Mouse (Mus musculus): ENCODE results near the gene Gm10837.

The Gm10837 gene

DNA sequence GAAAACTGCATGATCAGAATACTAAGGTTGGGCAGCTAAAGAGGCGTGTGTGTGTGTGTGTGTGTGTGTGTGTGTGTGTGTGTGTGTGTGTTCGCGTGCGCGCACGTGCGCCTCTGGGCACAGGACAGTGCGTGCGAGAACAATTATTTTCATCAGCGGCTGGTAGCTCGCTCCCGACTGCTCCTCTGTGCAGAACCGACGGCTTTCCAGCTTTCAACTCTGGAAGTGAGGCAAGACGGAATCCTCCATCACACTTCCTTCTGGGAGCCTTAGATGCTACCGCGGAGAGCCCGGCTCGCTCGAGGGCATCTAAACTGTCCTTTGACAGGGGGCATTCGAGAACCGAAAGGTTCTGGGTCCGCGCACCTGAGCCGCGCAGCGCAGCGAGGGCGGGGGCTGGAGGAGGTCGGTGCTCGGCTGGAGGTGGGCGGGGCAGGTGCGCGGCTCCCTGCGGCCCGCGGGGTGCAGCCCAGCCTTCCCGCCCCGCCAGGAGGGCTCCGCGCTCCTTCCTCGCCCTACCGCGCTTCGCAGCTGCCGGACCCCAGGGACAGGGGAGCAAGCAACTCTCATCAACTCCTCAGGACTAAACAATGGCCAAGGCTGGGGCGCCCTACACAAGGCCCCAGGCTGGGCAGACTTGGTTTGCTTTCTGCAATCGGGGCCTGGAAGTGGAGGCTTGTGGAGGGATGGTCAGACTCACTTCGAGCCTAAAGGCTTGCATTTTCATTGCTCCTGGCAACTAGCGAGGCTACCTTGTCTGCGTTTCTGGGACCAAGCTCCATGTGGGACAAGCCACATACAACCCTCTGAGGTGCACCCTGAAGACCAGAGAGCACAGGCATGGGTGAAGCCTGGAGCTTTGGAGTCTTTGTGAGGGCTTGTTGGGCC is at the start of gene Gm10837:
Gene Gm10837 (plus strand): TSS at position 146 of the 888 bp plus-strand sequence.
- no peak for TF ChIP-seq GATA4 (IDR thresholded peaks at IDR 0.05; ENCODE audit: insufficient replicate concordance, low read length)

DNA sequence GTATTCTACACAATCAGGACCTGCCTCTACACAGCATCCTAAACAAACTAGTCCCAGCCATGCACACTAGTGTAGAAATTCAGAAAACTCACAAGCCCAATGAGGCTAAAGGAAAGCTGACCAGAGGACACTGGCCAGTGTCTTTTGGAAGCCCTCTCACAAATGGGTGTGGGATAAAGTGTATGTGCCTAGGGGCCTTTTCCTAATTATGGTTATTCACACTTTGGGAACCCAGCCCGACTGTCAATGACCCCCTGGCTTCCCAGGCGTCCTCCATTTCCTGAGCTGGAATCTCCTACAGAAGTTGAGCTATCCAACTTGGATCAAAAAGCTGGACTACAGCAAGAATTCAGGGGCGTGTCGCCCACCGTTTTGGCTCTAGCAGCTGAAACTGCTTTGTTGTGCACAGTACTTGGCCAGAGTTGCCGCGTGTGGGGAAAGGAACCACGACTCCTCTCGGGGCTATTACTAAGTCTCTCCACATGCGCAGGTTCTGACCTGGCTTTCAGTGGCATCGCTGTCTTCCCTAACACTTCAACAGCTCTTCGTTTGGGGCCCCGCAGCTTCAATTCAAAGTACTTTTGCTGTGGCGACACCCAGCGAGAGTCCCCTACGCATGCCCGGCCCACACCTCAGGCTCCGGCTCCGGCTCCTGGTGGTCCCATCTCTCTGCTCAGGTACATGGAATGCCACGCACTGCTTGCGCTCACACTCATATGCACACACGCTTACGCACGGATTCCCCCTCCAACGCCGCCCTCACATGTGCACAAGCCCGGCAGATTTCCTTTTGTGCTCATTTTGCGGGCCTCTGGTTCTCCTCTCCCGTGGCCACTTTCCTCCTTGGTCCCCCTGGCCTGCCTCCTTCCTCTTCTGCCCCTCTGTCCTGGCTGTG is 40.5 kb upstream of the Gm10837 start:
- no peak for TF ChIP-seq GATA4 (IDR thresholded peaks at IDR 0.05; ENCODE audit: insufficient replicate concordance, low read length)

GRCm38 (mm10) chr14:122450496-122451382 is 39.6 kb upstream of the Gm10837 start, which contains the start of gene Gm5089:
Gene Gm5089, minus strand, starts transcription at chr14:122451115.
- no peak for TF ChIP-seq GATA4 (IDR thresholded peaks at IDR 0.05; ENCODE audit: insufficient replicate concordance, low read length)

GRCm38 (mm10) chr14:122451551-122452145 is 38.7 kb upstream of the Gm10837 start:
- no peak for TF ChIP-seq GATA4 (IDR thresholded peaks at IDR 0.05; ENCODE audit: insufficient replicate concordance, low read length)

- no peak for TF ChIP-seq GATA4 (IDR thresholded peaks at IDR 0.05; ENCODE audit: insufficient replicate concordance, low read length)
These were observed 37.5 kb upstream of the Gm10837 start for GRCm38 (mm10) chr14:122452701-122453387.

GRCm38 (mm10) chr14:122453388-122453995 is 36.9 kb upstream of the Gm10837 start:
- TF ChIP-seq GATA4 (IDR thresholded peaks at IDR 0.05; ENCODE audit: insufficient replicate concordance, low read length), result no peak

DNA sequence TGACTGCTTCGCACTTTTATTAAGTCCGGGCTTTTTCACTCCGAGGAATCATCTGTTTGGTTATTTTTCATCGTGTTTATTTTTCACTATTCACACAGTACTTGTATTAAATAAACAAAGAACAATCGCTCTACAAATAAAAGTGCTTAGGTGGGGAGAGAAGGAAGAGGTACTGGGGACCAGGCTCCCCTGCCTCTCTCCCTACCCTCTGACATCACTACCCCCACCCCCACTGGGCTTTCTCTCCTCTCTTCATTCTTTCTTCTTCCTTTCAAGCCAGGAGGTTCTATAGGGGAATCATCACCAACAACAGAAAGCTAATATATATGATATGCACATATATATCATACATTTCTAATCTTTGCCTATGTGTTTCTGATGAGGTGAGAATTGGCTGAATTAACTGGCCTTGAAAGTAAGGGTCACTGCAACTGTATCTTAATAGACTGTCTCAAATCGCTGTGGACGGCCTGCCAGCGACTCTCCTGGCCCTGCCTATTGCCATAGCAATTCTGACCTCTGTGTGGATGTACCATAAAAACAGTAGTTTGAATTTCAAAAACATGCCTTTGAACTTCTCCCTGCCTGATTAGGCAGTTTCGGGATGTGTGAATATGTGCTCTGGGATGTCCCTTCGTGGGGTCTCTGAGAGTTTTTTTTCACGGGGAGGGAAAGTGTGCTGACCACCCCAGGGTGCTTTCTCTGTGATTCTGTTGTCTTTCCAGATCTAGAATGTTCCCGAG is 36.2 kb upstream of the Gm10837 start:
- TF ChIP-seq GATA4 (IDR thresholded peaks at IDR 0.05; ENCODE audit: insufficient replicate concordance, low read length), result no peak

GRCm38 (mm10) chr14:122454901-122455561 is 35.4 kb upstream of the Gm10837 start:
- no peak for TF ChIP-seq GATA4 (IDR thresholded peaks at IDR 0.05; ENCODE audit: insufficient replicate concordance, low read length)

GRCm38 (mm10) chr14:122455562-122455958 is 34.8 kb upstream of the Gm10837 start:
- TF ChIP-seq GATA4 (IDR thresholded peaks at IDR 0.05; ENCODE audit: insufficient replicate concordance, low read length), result no peak

DNA sequence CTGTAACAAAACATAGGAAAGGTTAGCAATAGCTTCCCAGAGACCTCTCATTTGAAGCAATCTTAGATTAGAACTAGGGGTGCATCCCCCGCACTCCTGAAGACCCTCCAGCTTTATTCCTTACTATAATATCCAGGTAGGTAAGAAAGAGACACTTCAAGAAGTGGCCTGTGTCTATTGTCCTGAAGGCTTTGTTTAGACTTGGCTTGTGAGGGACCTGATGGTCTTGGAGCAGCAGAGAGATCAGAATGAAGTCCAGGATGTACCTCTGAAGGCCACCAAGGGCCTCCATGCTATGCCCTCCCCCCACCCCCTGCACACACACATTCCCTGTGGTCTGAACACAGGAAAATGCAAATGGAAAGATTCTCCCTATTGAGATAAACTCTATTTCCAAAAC is 30.6 kb upstream of the Gm10837 start:
- no peak for TF ChIP-seq GATA4 (IDR thresholded peaks at IDR 0.05; ENCODE audit: insufficient replicate concordance, low read length)

DNA sequence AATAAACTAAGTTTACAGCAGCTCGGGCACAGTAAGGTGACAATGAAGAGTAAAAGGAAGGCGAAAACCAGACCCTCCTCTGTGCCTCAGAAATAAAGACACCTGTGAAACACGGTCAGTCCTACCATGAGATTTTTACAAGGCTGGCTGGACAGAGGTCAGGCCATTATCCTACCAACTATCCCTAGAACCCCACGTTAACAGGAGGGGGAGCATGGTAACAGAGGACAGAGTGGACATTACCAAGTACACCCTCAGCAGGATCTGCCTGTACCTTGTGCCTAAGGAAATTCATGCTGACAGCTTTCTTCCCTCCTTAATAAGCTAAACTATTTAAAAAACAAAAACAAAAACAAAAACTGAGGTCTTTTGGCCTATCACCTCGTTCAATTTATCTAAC is 30.2 kb upstream of the Gm10837 start:
- no peak for TF ChIP-seq GATA4 (IDR thresholded peaks at IDR 0.05; ENCODE audit: insufficient replicate concordance, low read length)

DNA sequence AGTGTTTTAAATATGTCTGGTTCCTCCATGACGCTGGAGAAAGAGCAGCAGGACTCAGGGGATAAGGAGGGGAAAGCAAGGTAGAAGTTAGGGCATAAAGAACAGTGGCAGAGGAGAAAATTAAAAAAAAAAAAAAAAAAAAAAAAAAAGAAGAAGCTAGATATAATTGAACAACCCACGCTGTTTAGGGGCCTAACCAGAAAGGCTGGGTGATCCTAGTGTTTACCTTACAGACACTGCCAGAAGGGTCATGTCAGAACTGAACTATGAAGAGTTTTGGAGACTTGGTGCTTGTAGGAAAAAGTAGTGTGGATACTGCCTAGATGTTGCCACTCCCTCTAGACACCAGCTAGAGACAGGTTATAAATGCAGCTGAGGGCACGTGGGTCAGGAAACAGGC is 28.9 kb upstream of the Gm10837 start:
- no peak for TF ChIP-seq GATA4 (IDR thresholded peaks at IDR 0.05; ENCODE audit: insufficient replicate concordance, low read length)

Data from liver, adult (tissue).